Mouse (Mus musculus) gastrocnemius, postnatal 10 days (tissue): ENCODE measurements around the gene Cabin1. TPM values are rescaled to one million over a fixed set of nuclear protein-coding genes. Genes with fewer than 3 reads are reported as not detected.
A peak's percentile ranks its signal among the peaks of the same experiment; 100 is the strongest.

Experiments
- DNase-seq: peaks from one replicate; pipeline ENCODE4 v3.0.0; 2021; ENCODE audit warnings: mixed read lengths
- total RNA-seq, 2 experiments: library from RNA; stranded (reverse); gene quantifications; 2 replicates each; pipeline ENCODE4 v1.2.3; 2021

The Cabin1 gene
- total RNA-seq, 2 experiments from 2014 or later, result 11.7 to 18.7 TPM

GRCm38 (mm10) chr10:75635693-75636055, 128.5 kb downstream of the Cabin1 start:
- DNase-seq, result peak; percentile 89

DNA sequence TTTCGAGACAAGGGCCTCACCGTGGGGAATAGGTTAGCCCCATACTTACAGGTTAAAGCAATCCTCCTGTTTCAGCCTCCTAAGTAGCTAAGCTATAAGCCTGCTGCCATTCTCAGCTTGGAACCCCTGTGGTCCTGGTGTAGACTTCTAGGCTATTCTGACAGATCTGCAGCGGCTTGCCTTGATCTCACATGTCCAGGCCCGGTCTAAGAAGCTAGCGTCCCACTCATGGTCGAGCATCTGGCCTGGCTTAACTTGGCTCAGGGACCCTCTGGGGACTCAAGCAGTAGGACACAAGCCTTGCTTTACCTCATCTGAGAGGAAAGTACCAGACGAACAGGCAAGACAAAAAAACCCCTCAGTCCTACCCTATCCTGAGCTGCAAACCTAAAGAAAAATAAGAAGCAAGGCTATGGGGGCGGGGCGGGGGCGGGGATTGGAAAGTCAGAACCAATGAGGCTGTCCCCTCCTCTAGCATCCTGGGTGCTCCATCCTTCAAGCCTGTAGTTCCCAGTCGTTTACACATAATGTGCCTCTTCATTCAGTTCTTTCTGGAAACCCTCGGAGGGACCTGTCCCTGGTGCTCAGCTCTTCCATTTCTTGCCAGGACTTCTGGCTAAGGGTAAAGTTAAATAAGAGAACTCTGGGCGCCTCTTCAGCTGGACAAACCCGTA, 129.0 kb downstream of the Cabin1 start:
- DNase-seq, result peak; percentile 4

- DNase-seq, result no peak
These were observed 129.5 kb downstream of the Cabin1 start for GRCm38 (mm10) chr10:75634610-75635009.

DNA sequence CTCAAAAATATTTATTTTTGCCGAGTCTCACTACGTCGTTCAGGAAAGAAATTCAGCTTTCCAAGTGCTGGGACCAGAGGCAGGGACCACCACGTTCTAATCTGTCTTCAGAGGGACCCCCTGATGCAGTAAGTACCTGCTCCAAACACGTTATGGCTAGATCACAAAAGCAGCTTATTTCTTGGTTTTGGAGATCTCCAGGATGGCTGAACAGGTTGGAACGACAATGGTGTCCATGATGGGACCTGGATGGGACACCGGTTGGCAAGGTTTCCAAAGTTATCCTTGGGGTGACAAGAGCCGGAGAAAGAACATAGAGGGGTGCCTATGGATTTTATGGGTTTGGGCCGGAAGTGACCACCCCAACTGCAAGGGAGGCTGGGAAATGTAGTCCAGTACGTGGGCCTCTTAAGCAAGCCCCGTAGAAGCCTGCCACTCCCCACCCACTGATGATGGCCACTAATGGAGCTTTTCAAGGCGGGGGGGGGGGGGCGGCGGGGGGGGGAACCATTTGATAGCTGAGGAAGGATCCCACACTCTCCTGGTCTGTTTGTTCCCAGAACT, 130.5 kb downstream of the Cabin1 start:
- no peak for DNase-seq

DNA sequence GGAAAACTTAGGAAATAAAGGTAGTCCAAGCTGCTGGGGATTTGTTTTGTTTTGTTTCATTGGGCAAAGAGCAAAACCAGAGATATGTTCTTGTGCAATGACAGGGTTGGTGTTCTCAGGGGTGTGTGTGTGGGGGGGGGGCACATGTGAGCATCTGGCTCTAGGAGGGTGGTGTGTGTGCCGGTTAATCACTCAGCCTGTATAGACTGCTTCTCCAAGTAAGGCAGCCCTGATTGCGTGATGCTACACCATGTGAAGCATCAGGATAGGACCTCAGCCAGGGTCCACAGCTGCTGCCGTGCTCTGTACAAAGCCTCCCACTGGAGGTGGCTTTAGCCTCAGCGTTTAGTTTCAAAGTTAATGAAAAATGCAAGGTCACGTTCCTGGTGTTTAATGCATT, 131.1 kb downstream of the Cabin1 start:
- DNase-seq, result peak; percentile 29

DNA sequence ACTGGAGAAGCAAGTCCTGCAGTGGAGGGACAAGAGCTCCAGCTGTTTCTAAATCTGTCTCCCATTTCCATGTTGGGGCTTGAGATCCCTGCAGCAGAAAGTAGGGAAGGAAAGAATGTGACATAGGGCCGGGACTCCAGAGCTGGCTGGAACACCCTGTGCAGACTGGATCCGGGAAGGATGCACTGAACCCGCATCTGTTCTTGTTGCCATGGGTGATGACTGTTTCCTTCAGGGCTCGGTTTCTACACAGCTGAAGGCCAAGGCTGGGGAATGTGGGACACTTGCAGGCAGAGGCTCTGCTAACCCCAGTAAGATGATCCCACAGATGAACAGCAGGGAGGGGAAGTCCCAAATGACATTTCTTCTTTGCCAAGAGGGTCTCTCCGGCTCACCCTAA, 131.5 kb downstream of the Cabin1 start:
- DNase-seq, result no peak

DNA sequence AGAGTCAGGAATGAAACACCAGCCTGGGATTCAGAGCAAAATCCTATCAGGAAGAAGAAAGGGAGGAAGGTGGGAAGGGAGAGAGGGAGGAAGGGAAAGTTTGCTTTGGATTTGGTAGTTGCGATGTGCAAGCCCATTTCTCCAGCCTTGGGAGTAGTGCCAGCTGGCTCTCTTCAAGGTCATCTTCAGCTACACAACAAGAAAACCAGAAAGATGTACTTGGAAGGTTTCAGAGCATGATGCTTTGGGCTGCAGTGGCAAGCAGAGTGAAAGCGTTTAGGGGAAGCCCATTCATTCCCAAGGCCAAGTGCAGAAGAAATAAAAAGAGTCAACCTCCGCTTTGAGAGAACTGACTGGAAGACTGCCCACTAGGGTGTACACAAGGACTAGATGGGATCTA, 136.7 kb downstream of the Cabin1 start:
- no peak for DNase-seq

GRCm38 (mm10) chr10:75626991-75627390, 137.2 kb downstream of the Cabin1 start:
- no peak for DNase-seq

DNA sequence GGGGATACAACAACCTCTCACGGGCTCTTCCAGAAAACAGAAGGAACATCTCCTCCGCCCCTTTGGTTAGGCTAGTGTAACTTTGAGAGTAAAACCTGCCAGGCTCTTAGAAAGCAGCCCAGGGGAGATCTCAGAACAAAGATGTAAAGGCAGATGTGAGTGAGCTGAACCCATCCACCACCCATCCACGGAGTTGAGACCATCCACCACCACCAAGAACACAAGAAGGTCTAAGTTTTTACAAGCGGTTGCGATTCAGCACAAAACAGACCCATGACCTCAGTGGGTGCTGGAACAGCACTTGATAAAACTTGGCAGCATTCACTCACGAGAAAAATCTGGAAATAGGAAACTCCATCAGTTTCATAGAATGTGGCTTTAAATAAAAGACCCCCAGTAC, 138.2 kb downstream of the Cabin1 start:
- no peak for DNase-seq

GRCm38 (mm10) chr10:75620818-75621217, 143.3 kb downstream of the Cabin1 start:
- DNase-seq, result no peak

DNA sequence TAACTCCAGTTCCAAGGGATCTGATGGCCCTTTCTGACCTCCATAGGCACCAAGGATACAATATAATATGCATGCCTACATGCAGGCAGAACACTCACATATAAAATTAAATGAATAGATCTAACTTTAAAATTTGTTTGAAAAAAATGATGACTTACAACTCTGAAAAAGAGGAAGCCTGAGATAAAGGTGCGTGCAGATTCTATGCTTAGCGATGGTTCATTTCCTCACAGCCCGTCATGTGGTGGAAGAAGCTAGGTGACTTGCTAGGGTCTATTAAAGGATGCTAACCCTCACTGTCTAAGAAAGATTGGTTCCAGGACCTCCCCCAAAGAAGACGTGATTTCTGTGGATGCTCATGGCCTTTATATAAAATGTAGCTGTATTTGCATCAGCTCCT, 148.1 kb downstream of the Cabin1 start:
- no peak for DNase-seq

GRCm38 (mm10) chr10:75610486-75610885, 153.7 kb downstream of the Cabin1 start:
- no peak for DNase-seq

DNA sequence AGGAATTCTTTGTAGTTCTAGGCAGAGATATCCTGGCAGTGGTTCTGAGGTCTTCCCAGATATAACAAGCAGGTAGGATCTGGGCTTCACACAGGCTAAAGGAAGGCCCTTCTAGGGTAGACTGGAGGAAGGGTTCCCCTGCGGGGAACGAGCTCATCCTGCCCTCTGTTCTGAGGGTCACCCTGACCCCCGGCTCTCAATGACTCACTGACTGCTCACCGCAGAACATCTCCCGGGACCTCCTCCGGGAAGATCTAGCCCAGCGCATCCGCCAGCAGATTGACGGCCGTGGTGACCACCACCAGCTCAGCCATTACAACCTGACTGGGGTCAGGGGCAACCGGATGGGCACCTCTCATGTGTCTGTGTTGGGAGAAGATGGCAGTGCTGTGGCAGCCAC, 155.2 kb downstream of the Cabin1 start:
- no peak for DNase-seq

GRCm38 (mm10) chr10:75607253-75607652, 156.9 kb downstream of the Cabin1 start:
- DNase-seq, result no peak

GRCm38 (mm10) chr10:75605162-75605846, 158.8 kb downstream of the Cabin1 start:
- no peak for DNase-seq

- DNase-seq, result no peak
These were observed 163.9 kb downstream of the Cabin1 start for GRCm38 (mm10) chr10:75600189-75600730.

Other genes starting within 250 kb of the Cabin1 start
- 100 to 1,000 TPM; 126 to 134 TPM for gene Snrpd3, start 246.8 kb downstream of the Cabin1 start, total RNA-seq
- 10 to 100 TPM; 46.9 to 47.5 TPM for gene Gucd1, start 246.4 kb downstream of the Cabin1 start, total RNA-seq
- 1 to 10 TPM; 1.3 to 1.9 TPM for gene Lrrc75b, start 204.0 kb downstream of the Cabin1 start, total RNA-seq
- gene Ggt1, start 202.7 kb downstream of the Cabin1 start, total RNA-seq, result 1 to 10 TPM in 1 of 2 experiments, under 1 TPM in 1; 0.52 to 1.0 TPM
- gene Ggt5, start 175.0 kb downstream of the Cabin1 start, total RNA-seq, result 1 to 10 TPM; 5.8 to 7.0 TPM
- 1 to 10 TPM; 2.6 to 3.3 TPM for gene Susd2, start 120.3 kb downstream of the Cabin1 start, total RNA-seq
- 10 to 100 TPM; 26.9 to 35.6 TPM for gene Ddt, start 9.1 kb upstream of the Cabin1 start, total RNA-seq
- not detected for gene Gm20441, start 16.6 kb upstream of the Cabin1 start, total RNA-seq
- 1 to 10 TPM; 6.0 to 6.3 TPM for gene Gstt3, start 17.1 kb upstream of the Cabin1 start, total RNA-seq
- gene Gstt1, start 34.2 kb upstream of the Cabin1 start, total RNA-seq, result 10 to 100 TPM; 12.0 to 12.5 TPM
- not detected for gene Gstt4, start 58.2 kb upstream of the Cabin1 start, total RNA-seq
- 1 to 10 TPM; 7.1 to 8.4 TPM for gene Gstt2, start 73.1 kb upstream of the Cabin1 start, total RNA-seq
- 100 to 1,000 TPM; 146 to 148 TPM for gene Mif, start 95.9 kb upstream of the Cabin1 start, total RNA-seq
- gene Derl3, start 129.1 kb upstream of the Cabin1 start, total RNA-seq, result under 1 TPM in 1 of 2 experiments, not detected in 1; 0.27 TPM
- 10 to 100 TPM; 30.5 to 39.1 TPM for gene Smarcb1, start 157.3 kb upstream of the Cabin1 start, total RNA-seq
- gene Chchd10, start 168.8 kb upstream of the Cabin1 start, total RNA-seq, result 100 to 1,000 TPM; 592 to 715 TPM
- gene Mmp11, start 172.2 kb upstream of the Cabin1 start, total RNA-seq, result 1 to 10 TPM; 5.1 to 7.4 TPM
- gene Gm867, start 176.3 kb upstream of the Cabin1 start, total RNA-seq, result under 1 TPM in 1 of 2 experiments, not detected in 1; 0.27 TPM
- gene Vpreb3, start 178.7 kb upstream of the Cabin1 start, total RNA-seq, result 1 to 10 TPM in 1 of 2 experiments, not detected in 1; 1.1 TPM
- gene Gm5134, start 190.2 kb upstream of the Cabin1 start, total RNA-seq, result not detected